Mouse (Mus musculus): ENCODE data around the gene Amd2. TPM values are rescaled to one million over a fixed set of nuclear protein-coding genes. Genes with fewer than 3 reads are reported as not detected.

Amd2 gene
- 3.2 and 3.8 TPM in 2 replicates for polyA plus RNA-seq (2015; fragmentation: Nextera tagmentation; extraction: Ambion mirVana)

DNA sequence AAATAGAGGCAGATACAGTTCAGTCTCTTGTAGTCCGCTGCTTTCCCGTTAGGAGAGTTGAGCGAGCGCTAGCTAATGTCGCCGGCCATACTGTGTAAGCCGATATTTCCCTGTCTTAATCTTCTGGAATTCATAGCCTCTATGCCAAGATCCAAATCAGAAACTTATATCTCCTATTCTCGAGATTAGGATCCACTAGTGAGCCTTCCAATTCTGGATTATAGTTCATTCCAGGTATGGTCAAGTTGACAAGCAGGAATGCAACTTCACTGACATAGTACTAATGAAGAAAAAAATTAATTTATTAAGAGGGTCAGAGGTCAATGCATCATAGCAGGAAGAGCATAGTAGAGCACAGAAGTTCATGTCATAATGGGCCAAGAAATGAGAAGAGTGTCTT lies at the start of gene Amd2:
Amd2 (minus strand) TSS at position 101 of the 400 bp plus-strand sequence.

Data from urinary bladder, postnatal 0 days (tissue).